Mouse (Mus musculus) ovary, postnatal 10 days (tissue): ENCODE results near the gene Capn10.

Experiments
- DNase-seq: peaks from one replicate; pipeline ENCODE4 v3.0.0; 2022; ENCODE audit warnings: low spot score

Gene Capn10

GRCm38 (mm10) chr1:92934182-92934827, at the start of gene Capn10:
Capn10 (plus strand) TSS chr1:92934376.
- DNase-seq: peak; percentile 85

- DNase-seq: no peak
These were observed 45.1 kb upstream of the Capn10 start for GRCm38 (mm10) chr1:92888901-92889655.

- DNase-seq: no peak
These were observed 41.4 kb upstream of the Capn10 start for GRCm38 (mm10) chr1:92892791-92893190.

- DNase-seq: no peak
These were observed 40.3 kb upstream of the Capn10 start for GRCm38 (mm10) chr1:92893896-92894295.

- DNase-seq: peak; percentile 35
These were observed 39.1 kb upstream of the Capn10 start for GRCm38 (mm10) chr1:92895089-92895488.

- no peak for DNase-seq
These were observed 31.4 kb upstream of the Capn10 start, which contains the start of gene Ankmy1 for GRCm38 (mm10) chr1:92902786-92903185. Ankmy1 (minus strand) TSS chr1:92902906.

- no peak for DNase-seq
These were observed 30.5 kb upstream of the Capn10 start for GRCm38 (mm10) chr1:92903627-92904026.

GRCm38 (mm10) chr1:92905703-92906310, 28.4 kb upstream of the Capn10 start:
- no peak for DNase-seq

GRCm38 (mm10) chr1:92906779-92907631, 27.2 kb upstream of the Capn10 start, which contains the start of gene Dusp28:
Dusp28 (plus strand) TSS chr1:92906981.
- peak; percentile 67 for DNase-seq

- no peak for DNase-seq
These were observed 26.4 kb upstream of the Capn10 start for GRCm38 (mm10) chr1:92907632-92908360.

- DNase-seq: no peak
These were observed 25.5 kb upstream of the Capn10 start for GRCm38 (mm10) chr1:92908664-92909063.

- no peak for DNase-seq
These were observed 25.1 kb upstream of the Capn10 start for GRCm38 (mm10) chr1:92909068-92909467.

- DNase-seq: peak; percentile 39
These were observed 23.8 kb upstream of the Capn10 start, which contains the start of gene Rnpepl1 for GRCm38 (mm10) chr1:92910239-92910885. Rnpepl1 (plus strand) TSS chr1:92910783.

GRCm38 (mm10) chr1:92910925-92911720, 23.1 kb upstream of the Capn10 start:
- peak; percentile 41 for DNase-seq

GRCm38 (mm10) chr1:92911721-92912138, 22.4 kb upstream of the Capn10 start:
- no peak for DNase-seq

GRCm38 (mm10) chr1:92912286-92912685, 21.9 kb upstream of the Capn10 start:
- no peak for DNase-seq

GRCm38 (mm10) chr1:92914239-92914638, 19.9 kb upstream of the Capn10 start:
- no peak for DNase-seq

- no peak for DNase-seq
These were observed 19.2 kb upstream of the Capn10 start for GRCm38 (mm10) chr1:92914993-92915392.

GRCm38 (mm10) chr1:92916725-92917124, 17.5 kb upstream of the Capn10 start:
- DNase-seq: no peak

- DNase-seq: no peak
These were observed 15.0 kb upstream of the Capn10 start for GRCm38 (mm10) chr1:92919151-92919550.
